Mouse (Mus musculus): ENCODE measurements around the gene Pbx1. TPM values are rescaled to one million over a fixed set of nuclear protein-coding genes. Genes with fewer than 3 reads are reported as not detected.

Pbx1 gene
- polyA plus RNA-seq, 1 experiment = 0.08 TPM

DNA sequence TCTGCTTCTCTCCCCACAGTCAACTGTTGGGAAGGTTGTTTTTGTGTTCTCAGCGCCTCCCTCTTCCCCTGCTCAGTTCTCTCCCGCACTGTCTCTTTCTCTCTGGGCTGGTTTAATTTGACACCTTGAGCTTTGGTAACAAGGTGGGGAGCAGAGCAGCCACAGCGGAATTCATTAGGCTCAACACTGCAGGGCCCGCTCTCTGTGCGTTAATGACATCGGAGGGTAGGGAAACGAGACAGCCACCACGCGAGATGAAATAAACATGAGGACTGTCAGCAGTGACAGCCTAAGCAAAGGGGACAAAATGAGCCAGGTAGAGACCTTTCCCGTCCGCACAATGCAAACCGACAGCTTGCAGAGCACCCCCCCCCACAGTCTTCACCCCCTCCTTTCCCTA is 90.2 kb downstream of the Pbx1 start:
- H3K9me3 ChIP-seq (ENCODE audit: control insufficient read depth, low read length) = no peaks in the 10 kb centered on the region
- TF ChIP-seq GATA1 (IDR thresholded peaks at IDR 0.05; ENCODE audit: low read length) (no peak), TAL1 (IDR thresholded peaks at IDR 0.05; ENCODE audit: low read length) (no peak)
- H3K36me3 ChIP-seq (ENCODE audit: control insufficient read depth) = no peaks in the 10 kb centered on the region
- no peaks in the 10 kb centered on the region for H3K27me3 ChIP-seq (ENCODE audit: control insufficient read depth)
- H3K4me3 ChIP-seq (replicated peaks) = no peak overlapping the region
- H3K4me1 ChIP-seq (ENCODE audit: control insufficient read depth) = no peaks in the 10 kb centered on the region

DNA sequence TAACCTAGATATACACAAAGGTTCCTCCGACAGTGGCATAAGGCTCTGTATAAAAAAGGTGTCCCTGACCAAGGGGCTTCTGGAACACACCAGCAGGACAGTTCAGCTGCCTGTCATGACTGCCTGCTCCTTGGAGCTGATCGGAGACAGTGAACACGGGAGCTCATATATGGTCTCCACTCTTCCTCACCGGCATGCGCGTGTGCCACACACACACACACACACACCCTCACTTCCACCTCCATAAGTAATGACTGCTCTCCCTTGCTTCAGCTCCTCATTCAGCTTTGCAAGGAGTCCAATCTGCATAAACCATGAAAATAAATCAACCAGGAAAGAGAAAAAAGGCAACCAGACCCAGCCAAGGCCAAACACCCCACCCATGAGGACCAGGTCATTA is 90.7 kb downstream of the Pbx1 start:
- no peaks in the 10 kb centered on the region for H3K4me1 ChIP-seq (ENCODE audit: control insufficient read depth)
- H3K27me3 ChIP-seq (ENCODE audit: control insufficient read depth) = no peaks in the 10 kb centered on the region
- H3K36me3 ChIP-seq (ENCODE audit: control insufficient read depth) = no peaks in the 10 kb centered on the region
- no peak overlapping the region for H3K4me3 ChIP-seq (replicated peaks)
- TF ChIP-seq TAL1 (IDR thresholded peaks at IDR 0.05; ENCODE audit: low read length) (no peak), GATA1 (IDR thresholded peaks at IDR 0.05; ENCODE audit: low read length) (no peak)
- H3K9me3 ChIP-seq (ENCODE audit: control insufficient read depth, low read length) = no peaks in the 10 kb centered on the region

DNA sequence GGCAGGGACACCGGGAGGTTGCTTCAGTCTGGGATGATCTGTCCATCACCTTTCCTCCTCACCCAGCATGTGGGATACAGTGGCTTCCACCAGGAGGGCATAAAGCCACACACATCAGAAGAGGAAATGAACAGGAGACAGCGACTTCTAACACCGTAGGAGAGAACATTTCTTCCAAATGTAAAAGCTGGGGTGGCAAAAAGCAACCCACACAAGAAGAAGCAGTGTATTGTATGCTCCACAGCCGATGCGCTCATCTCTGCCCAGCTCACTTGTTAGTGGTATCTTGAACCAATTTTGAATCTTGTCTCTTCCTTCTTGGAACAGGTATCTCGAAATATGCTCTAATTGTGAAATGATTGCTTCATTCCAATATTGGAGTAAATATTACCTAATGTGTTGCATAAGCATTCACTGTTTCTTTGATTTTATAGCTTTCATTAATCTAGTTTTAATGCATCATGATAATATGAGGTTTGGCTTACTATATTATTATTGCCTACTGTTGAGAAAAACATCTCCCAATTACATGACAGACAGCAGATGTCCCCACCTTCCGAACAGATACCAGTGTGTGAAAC is 95.7 kb downstream of the Pbx1 start:
- no peaks in the 10 kb centered on the region for H3K4me1 ChIP-seq (ENCODE audit: control insufficient read depth)
- no peaks in the 10 kb centered on the region for H3K36me3 ChIP-seq (ENCODE audit: control insufficient read depth)
- H3K9me3 ChIP-seq (ENCODE audit: control insufficient read depth, low read length) = no peaks in the 10 kb centered on the region
- H3K4me3 ChIP-seq (replicated peaks) = no peak overlapping the region
- H3K27me3 ChIP-seq (ENCODE audit: control insufficient read depth) = no peaks in the 10 kb centered on the region
- TF ChIP-seq GATA1 (IDR thresholded peaks at IDR 0.05; ENCODE audit: low read length) = no peak
- no peak for TF ChIP-seq TAL1 (IDR thresholded peaks at IDR 0.05; ENCODE audit: low read length)

DNA sequence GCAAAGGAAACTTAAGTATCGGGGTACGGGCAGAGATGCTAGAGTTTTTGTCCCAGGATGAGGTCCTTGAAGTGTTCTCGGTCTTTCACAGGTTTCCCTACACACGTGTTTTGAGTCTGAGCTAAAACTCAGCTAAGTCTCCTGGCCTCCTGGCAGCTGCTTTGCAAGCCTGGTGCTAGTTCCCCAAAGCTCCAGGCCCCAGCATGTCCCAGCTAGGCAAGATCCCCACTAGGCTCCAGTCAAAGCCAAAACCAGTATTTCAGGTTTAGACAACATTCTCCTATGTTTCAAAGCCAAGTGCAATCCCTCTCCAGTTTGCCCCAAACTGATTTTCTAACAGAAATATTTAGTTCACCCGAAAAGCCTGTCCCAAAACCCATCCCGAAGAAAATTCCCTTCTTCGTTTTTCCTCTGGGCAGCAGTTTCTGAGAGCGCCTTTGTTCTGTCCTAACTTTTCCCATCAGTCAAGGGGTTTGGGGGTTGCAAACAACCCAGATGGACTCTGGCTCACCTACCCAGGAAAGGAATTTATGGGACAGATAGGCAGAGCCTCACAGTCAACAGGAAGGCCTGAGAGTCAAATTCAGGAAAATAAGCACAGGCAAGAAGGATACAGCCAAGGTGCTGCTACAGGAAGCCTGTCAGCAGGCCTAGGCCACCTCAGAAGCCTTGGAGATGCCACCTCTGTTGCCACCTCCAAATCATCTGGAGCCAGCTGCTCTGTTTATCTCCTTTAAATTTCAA is 97.1 kb downstream of the Pbx1 start:
- H3K9me3 ChIP-seq (ENCODE audit: control insufficient read depth, low read length) = no peaks in the 10 kb centered on the region
- no peaks in the 10 kb centered on the region for H3K27me3 ChIP-seq (ENCODE audit: control insufficient read depth)
- no peaks in the 10 kb centered on the region for H3K36me3 ChIP-seq (ENCODE audit: control insufficient read depth)
- no peak overlapping the region for H3K4me3 ChIP-seq (replicated peaks)
- TF ChIP-seq TAL1 (IDR thresholded peaks at IDR 0.05; ENCODE audit: low read length) = no peak
- no peaks in the 10 kb centered on the region for H3K4me1 ChIP-seq (ENCODE audit: control insufficient read depth)

DNA sequence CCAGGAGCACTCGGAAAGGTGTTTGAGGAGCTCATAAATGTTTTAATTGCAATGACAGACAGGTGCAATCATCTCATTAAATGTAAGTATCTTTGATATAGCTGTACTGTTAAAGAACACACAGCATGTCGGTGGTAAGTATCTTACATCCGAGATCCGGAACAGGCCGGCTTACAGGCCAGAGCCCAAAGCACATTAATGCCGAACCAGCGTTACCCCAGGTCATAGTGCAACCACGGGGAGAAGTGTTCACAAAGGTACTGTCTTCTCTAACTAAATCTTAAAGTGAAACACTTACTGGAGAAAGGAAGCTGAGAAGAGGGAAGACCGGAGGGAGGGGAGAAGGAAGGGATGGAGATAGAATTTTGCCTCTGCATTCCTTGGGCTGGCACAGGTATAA is 100.0 kb downstream of the Pbx1 start:
- no peaks in the 10 kb centered on the region for H3K9me3 ChIP-seq (ENCODE audit: control insufficient read depth, low read length)

DNA sequence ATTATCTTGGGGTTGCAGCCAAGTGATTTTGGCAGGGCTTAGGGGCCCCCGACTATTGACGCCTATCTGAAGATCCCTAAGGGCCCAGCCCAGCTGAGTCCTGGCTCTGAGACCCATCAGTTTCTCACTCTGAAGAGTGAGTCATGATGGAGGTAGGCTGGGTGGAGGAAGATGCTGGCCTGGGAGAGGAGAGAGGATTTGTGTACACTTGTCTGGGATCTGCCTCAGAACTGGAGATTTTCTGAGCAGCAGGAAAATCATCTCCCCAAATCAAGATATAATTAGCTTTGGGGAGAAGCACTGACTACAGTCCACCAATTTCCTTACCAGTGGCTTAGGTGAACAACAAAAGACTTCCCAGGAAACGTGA is 103.8 kb downstream of the Pbx1 start:
- H3K9me3 ChIP-seq (ENCODE audit: control insufficient read depth, low read length) = no peaks in the 10 kb centered on the region
- H3K4me3 ChIP-seq (replicated peaks) = no peak overlapping the region
- H3K27me3 ChIP-seq (ENCODE audit: control insufficient read depth) = no peaks in the 10 kb centered on the region
- TF ChIP-seq TAL1 (IDR thresholded peaks at IDR 0.05; ENCODE audit: low read length) (no peak), GATA1 (IDR thresholded peaks at IDR 0.05; ENCODE audit: low read length) (no peak)
- H3K4me1 ChIP-seq (ENCODE audit: control insufficient read depth) = peaks cover 6% of the 10 kb centered on the region
- H3K36me3 ChIP-seq (ENCODE audit: control insufficient read depth) = no peaks in the 10 kb centered on the region

More for the DNA sequence above, 100.0 kb downstream of the Pbx1 start:
- no peak for TF ChIP-seq GATA1 (IDR thresholded peaks at IDR 0.05; ENCODE audit: low read length)
- no peak for TF ChIP-seq TAL1 (IDR thresholded peaks at IDR 0.05; ENCODE audit: low read length)
- H3K4me3 ChIP-seq (replicated peaks) = no peak overlapping the region
- H3K27me3 ChIP-seq (ENCODE audit: control insufficient read depth) = no peaks in the 10 kb centered on the region
- no peaks in the 10 kb centered on the region for H3K4me1 ChIP-seq (ENCODE audit: control insufficient read depth)
- no peaks in the 10 kb centered on the region for H3K36me3 ChIP-seq (ENCODE audit: control insufficient read depth)

DNA sequence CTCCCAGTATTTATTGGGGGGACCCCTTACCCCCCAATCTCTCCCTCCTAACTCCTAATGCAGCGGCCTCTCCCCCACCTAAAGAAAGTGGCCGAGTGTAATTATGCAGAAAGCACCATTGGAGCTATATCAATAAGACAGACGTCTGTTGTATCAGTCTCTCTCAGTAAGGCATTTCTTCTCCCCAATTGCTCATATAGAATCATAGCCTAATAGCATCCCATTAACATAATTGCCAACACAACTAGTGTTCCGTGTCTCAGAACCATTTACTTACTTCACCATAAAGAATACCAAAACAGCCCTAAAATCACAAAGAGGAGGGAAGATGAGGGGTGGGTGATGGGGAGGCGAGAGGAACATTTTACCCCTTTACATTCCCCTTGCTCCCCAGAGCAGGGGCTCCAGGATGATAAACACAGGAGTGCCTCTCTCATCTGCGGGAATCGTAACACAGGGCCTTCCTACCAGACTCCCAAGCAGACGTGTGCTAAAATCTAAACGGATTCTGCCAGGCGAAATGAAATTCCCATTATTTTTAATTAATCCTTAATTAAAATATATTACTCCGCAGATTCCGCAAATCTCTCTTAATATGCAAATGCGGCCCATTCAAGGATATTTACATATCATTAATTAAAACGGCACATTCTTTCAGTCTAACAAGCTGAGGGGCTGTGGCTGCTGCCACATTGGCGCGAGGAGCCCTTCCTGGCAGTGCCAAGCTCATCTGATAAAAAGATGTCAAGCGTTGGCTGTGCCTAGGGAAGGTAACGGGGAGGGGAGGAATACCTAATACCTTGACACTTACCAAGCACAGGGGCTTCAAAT is 104.5 kb downstream of the Pbx1 start:
- H3K9me3 ChIP-seq (ENCODE audit: control insufficient read depth, low read length) = no peaks in the 10 kb centered on the region
- H3K4me3 ChIP-seq (replicated peaks) = no peak overlapping the region
- no peaks in the 10 kb centered on the region for H3K36me3 ChIP-seq (ENCODE audit: control insufficient read depth)
- no peaks in the 10 kb centered on the region for H3K27me3 ChIP-seq (ENCODE audit: control insufficient read depth)
- TF ChIP-seq GATA1 (IDR thresholded peaks at IDR 0.05; ENCODE audit: low read length) (no peak), TAL1 (IDR thresholded peaks at IDR 0.05; ENCODE audit: low read length) (no peak)
- peaks cover 9% of the 10 kb centered on the region for H3K4me1 ChIP-seq (ENCODE audit: control insufficient read depth)

DNA sequence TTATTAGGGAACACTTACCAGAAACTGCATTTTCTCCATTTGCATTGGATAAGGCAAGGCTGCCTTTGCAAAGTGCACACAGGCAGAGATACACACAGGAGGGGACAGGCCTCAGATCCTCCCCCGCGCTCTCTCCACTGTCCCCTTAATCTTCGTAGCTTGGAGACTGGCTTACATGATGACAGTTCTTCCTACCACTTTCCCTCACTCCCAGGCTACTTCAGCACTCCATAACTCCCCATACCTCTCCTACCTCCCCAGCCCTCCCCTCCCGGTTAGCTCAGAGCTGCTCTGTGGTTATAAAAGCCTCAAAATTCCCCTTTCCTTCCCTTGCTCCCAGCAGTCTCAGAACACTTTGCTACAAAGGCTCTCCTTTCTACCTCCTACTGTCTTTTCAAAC is 106.3 kb downstream of the Pbx1 start:
- Histone ChIP-seq H3K4me1 (ENCODE audit: control insufficient read depth) (peaks cover 19% of the 10 kb centered on the region), H3K4me3 (replicated peaks) (no peak overlapping the region), H3K36me3 (ENCODE audit: control insufficient read depth) (no peaks in the 10 kb centered on the region), H3K9me3 (ENCODE audit: control insufficient read depth, low read length) (no peaks in the 10 kb centered on the region), H3K27me3 (ENCODE audit: control insufficient read depth) (peaks cover 3% of the 10 kb centered on the region)
- TF ChIP-seq GATA1 (IDR thresholded peaks at IDR 0.05; ENCODE audit: low read length) = no peak
- no peak for TF ChIP-seq TAL1 (IDR thresholded peaks at IDR 0.05; ENCODE audit: low read length)
